Mouse (Mus musculus): Measurements from ENCODE around the gene Zfp13.
"Not testable (repeated sequence)": the region's sequence is repeated elsewhere in the genome, so short reads cannot be mapped to it uniquely, and the experiment has no call there.

The Zfp13 gene

GRCm38 (mm10) chr17:23598582-23599552, at the start of gene Zfp13:
Gene Zfp13 (minus strand): TSS chr17:23599487.
- DNase-seq = peak; percentile 82

DNA sequence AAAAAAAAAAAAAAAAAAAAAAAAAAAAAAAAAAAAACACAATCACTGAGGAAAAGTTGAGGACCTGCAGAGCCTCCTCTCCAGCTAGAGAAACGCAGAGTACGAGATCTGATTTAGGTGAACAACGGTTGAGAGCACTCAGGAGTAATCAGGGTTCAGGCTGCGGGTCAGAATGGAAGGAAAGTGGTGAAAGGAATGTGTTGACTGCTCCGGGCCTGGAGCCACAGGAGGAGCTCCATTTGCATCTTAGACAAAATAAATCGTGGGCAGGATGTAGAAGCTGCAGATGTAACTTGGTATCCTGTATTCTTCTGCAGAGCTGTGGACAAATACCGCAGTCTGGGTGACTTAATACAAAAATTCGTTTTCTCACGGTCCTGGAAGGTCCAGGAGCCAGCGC, 46.6 kb upstream of the Zfp13 start:
- DNase-seq = no peak

- no peak for DNase-seq
Observed at GRCm38 (mm10) chr17:23644613-23645495, 45.6 kb upstream of the Zfp13 start, which contains the start of gene Mmp25. Gene Mmp25 (minus strand): TSS chr17:23645277.

- no peak for DNase-seq
Observed at GRCm38 (mm10) chr17:23631241-23631640, 32.0 kb upstream of the Zfp13 start.

DNA sequence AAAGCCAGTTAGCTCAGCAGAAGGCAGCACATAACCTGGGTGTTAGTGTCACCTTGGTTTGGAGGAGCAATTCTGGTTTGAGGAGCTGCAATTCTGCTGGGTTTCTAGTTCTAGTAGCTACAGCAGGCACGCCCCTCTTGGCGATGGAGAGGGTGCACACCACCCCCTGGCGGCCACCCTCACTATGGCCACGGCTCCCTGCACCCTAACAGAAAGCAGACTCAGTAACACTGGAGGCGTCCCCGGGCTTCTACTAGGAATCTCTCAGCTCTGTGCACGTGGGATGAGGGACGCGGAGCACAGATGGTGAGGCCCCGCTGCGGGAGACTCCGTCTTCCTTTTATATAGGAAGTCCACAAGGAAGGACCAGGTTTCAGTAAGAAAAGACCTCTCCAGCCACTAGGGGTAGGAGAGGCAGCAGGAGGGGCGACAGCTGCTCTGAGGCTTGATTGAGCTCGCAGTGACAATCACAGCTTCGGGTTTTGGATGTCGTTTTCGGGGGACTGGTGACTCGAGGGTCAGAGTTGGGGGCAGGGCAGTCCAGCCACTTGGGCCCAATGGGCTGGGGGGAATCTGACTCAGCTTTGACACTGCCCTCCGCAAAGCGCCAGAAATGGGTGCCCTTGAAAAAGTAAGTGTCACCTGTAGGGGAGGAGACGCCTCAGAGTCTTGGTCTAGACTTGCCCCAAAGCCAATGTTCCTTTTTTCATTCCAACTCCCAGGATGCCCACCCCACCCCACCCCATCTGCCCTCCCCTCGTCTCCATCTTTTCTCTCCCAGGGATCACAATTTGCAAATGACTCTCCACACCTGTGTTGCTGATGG, 31.1 kb upstream of the Zfp13 start:
- DNase-seq = peak; percentile 75

- DNase-seq = no peak
Observed at GRCm38 (mm10) chr17:23627813-23628212, 28.5 kb upstream of the Zfp13 start.

DNA sequence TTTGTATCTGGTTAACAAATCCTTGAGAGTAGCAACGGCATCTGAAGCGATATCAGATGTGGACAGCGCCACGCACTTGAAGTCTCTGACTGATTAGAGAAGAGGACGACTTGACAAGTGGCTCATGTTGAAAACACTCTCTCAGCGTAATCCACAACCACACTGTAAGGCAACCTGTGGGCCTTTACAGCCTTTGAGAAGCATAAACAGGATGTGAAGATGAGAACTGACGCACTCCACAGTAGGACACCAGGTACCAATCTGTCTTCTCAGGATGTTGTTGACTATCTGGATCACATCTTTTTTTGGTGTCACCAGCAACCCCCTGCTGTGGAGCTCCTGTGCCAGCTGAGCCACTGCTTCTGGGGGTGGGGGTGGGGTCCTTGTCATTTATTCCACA, 21.1 kb upstream of the Zfp13 start:
- DNase-seq = no peak

GRCm38 (mm10) chr17:23617087-23617486, 17.8 kb upstream of the Zfp13 start:
- no peak for DNase-seq

- peak; percentile 80 for DNase-seq
Observed at GRCm38 (mm10) chr17:23610361-23610800, 11.1 kb upstream of the Zfp13 start.

- peak; percentile 76 for DNase-seq
Observed at GRCm38 (mm10) chr17:23609612-23610011, 10.3 kb upstream of the Zfp13 start.

DNA sequence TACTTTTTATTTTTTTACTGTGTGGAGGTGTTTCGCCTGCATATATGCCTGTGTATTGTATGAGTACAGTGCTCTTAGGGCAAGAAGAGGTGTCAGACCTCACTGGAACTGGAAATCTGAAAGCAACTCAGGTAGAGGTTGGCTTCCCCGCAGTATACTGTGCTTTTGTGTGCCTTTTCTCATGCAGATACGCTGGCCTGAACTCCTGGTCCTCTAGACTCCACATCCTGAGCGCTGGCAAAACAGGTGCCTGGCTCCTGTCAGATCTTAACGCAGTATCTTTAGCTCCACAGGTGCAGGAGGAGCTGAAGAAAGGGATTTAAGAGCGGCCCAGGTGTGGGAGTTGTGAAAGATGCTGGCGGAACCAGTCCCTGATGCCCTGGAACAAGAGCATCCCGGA, 5.9 kb upstream of the Zfp13 start:
- no peak for DNase-seq

DNA sequence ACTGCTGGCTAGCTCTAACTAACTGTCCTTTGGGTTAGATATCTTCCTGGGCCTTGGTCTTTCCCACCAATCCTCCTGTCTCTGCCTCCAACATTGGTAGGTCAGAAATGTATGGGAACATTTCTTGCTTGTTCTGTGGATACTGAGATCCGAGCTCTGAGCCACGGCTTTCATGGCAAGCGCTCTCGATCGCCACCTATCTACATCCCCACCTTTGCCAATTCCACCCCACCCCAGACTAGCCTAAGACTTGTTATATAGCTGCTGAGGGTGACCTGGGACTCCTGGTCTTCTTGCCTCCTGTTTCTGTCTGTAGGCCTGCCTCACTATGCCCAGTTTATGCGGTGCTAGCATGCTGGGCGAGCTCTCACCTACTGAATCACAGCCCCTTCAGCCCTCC, 5.1 kb upstream of the Zfp13 start:
- DNase-seq = no peak

DNA sequence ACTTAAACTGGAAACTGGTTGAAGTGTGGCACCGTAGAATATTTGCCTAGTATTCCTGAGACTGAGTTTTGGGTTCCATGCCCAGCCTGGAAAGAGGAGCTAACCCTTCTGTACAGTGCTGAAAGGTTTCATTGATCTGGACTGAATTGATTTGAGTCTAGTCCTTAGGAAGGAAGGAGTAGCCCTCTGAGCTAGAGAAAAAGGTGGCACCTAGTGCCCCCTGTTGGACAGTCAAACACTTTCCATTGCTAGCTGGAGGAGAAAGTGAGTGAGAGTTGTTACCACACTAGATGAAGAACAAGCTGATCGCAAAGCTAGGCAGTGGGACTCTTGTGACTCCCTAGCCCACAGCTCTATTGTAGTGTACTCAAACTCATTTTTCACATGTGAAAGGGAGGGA, 4.3 kb upstream of the Zfp13 start:
- no peak for DNase-seq

DNA sequence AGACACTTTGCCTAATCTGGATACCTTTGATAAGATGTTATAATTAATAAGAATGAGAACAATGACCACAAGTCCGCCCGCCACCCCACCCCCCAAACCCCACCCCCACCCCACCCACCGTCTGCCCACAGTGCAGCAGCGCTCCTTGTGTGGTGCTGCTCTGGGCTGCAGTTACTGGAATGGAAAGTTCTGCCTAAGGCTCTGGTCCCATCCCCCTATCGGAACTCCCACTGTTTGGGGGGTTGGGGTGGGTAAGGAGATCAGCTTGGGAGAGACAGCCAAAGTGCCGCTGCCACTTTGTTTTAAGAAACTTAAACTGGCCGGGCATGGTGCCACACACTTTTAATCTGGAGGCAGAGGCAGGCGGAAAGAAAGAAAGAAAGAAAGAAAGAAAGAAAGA, 3.8 kb upstream of the Zfp13 start:
- DNase-seq = no peak

- no peak for DNase-seq
Observed at GRCm38 (mm10) chr17:23601836-23602585, 2.7 kb upstream of the Zfp13 start.

GRCm38 (mm10) chr17:23600641-23601622, 1.6 kb upstream of the Zfp13 start, which contains the start of gene Zscan10:
Gene Zscan10 (plus strand): TSS chr17:23600856.
- no peak for DNase-seq

DNA sequence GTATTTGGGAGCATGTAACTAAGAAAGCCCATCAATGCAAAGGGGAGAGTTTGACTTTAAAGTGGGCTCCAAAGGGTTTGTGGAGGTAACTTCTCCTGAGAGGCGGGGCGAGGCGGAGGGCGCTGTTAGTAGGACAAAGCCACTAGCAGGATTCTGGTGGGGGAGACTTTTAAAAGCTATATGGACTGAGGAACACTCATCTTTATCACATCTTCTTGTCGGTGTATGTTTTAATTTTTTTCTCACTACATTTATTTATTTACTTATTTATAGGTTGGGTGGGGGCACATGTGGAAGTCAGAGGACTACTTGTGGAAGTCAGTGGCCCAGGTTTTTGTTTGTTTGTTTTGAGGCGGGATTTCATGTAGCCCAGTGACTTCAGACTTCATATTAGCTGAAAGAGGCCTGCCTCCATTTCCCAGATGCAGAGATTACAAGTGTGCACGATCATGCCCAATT, 347 bp upstream of the Zfp13 start:
- DNase-seq = no peak

- not testable (repeated sequence) for DNase-seq
Observed at GRCm38 (mm10) chr17:23595139-23595538, 4.1 kb downstream of the Zfp13 start.

DNA sequence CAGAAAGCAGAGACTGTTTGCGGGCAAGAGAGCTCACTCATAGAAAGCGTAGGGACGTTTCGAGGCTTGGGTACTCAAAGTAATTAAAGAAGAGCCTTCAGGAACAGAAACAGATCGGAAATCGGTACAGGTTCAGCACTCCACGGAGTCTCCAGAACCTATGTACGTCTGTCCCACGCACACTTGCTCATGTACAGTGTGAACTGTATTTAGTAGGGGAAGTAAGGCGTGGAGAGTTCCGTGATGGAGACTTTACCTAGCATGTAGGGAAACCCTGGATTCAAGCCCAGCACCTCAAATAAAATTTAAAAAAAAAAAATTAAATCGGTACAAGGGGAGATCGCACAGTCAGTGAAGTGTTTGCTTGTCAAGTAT, 6.4 kb downstream of the Zfp13 start:
- no peak for DNase-seq

- peak; percentile 99 for DNase-seq
Observed at GRCm38 (mm10) chr17:23592208-23592925, 6.9 kb downstream of the Zfp13 start.
